Mouse (Mus musculus) MEL (cell line): Measurements from ENCODE around the gene Rnf10. TPM values are rescaled to one million over a fixed set of nuclear protein-coding genes. Genes with fewer than 3 reads are reported as not detected.
A peak's percentile ranks its signal among the peaks of the same experiment; 100 is the strongest.

Experiments used
- DNase-seq: peaks from one replicate; pipeline ENCODE4 v3.0.0; 2011; ENCODE audit warnings: low read depth, low spot score
- H3K27ac ChIP-seq: 2 replicates; pipeline ENCODE4 v1.5.1; 2012; ENCODE audit warnings: low read depth, mild to moderate bottlenecking, control low read depth, low read length, moderate library complexity; ENCODE audit not compliant: control insufficient read depth
- H3K27me3 ChIP-seq, 2 experiments: fragments of 150-350 bp in 1 of 2; sonication (generic) in 1 of 2; 2 replicates each; pipeline ENCODE4 v1.6.1; 2012; ENCODE audit warnings: low read length in 2 of 2, mild to moderate bottlenecking in 2 of 2, improper control_type of control experiment in 1 of 2, moderate library complexity in 1 of 2; ENCODE audit not compliant: insufficient read depth in 2 of 2, control insufficient read depth in 1 of 2
- H3K36me3 ChIP-seq, 2 experiments: 2 replicates each; pipeline ENCODE4 v1.6.1; 2012 to 2014; ENCODE audit warnings: low read length in 2 of 2, improper control_type of control experiment in 1 of 2, inconsistent platforms in 1 of 2, mild to moderate bottlenecking in 1 of 2; ENCODE audit not compliant: insufficient read depth in 2 of 2, control insufficient read depth in 1 of 2
- H3K4me1 ChIP-seq, 2 experiments: fragments of 150-350 bp in 1 of 2; sonication (generic) in 1 of 2; 2 replicates each; pipeline ENCODE4 v1.6.1; 2012; ENCODE audit warnings: low read length in 2 of 2, improper control_type of control experiment in 1 of 2, mild to moderate bottlenecking in 1 of 2; ENCODE audit not compliant: insufficient read depth in 2 of 2, control insufficient read depth in 1 of 2
- H3K4me3 ChIP-seq, 2 experiments: fragments of 150-350 bp in 1 of 2; sonication (generic) in 1 of 2; 2 replicates each; pipeline ENCODE4 v1.5.1; 2012; ENCODE audit warnings: low read depth in 2 of 2, low read length in 2 of 2, mild to moderate bottlenecking in 2 of 2, moderate library complexity in 2 of 2, control low read depth in 1 of 2, improper control_type of control experiment in 1 of 2; ENCODE audit not compliant: control insufficient read depth in 1 of 2, insufficient read depth in 1 of 2
- H3K79me2 ChIP-seq: 2 replicates; pipeline ENCODE4 v1.6.1; 2012; ENCODE audit warnings: mild to moderate bottlenecking, low read length, moderate library complexity; ENCODE audit not compliant: control insufficient read depth, poor library complexity, insufficient read depth
- H3K9ac ChIP-seq: 2 replicates; pipeline ENCODE4 v1.6.1; 2012; ENCODE audit warnings: low read depth, mild to moderate bottlenecking, control low read depth, low read length, moderate library complexity; ENCODE audit not compliant: control insufficient read depth, poor library complexity, severe bottlenecking
- H3K9me3 ChIP-seq: fragments of 150-350 bp; sonication (generic); replicated peaks from 2 replicates; pipeline ENCODE4 v1.6.1; 2012; ENCODE audit warnings: mild to moderate bottlenecking, low read length, improper control_type of control experiment, moderate library complexity; ENCODE audit not compliant: insufficient read depth
- BHLHE40 ChIP-seq: IDR thresholded peaks from 2 replicates; pipeline ENCODE4 v1.6.1; 2012; ENCODE audit warnings: low read depth, mild to moderate bottlenecking, inconsistent platforms, low read length, improper control_type of control experiment, borderline replicate concordance
- CHD1 ChIP-seq: IDR thresholded peaks from 2 replicates; pipeline ENCODE4 v1.6.1; 2012; ENCODE audit warnings: low read depth, mild to moderate bottlenecking, inconsistent platforms, low read length, improper control_type of control experiment
- CTCF ChIP-seq, 3 experiments: IDR thresholded peaks in 2 of 3; conservative IDR thresholded peaks in 1 of 3; 2 replicates each; pipeline ENCODE4 v1.5.1; 2011 to 2012; ENCODE audit warnings: low read length in 3 of 3, low read depth in 2 of 3, mild to moderate bottlenecking in 2 of 3, improper control_type of control experiment in 1 of 3, inconsistent platforms in 1 of 3, mixed read lengths in 1 of 3, moderate library complexity in 1 of 3; ENCODE audit not compliant: control insufficient read depth in 1 of 3, insufficient read depth in 1 of 3, poor library complexity in 1 of 3, severe bottlenecking in 1 of 3
- E2F4 ChIP-seq: IDR thresholded peaks from 2 replicates; pipeline ENCODE4 v1.6.1; 2011; ENCODE audit warnings: low read depth, low read length, improper control_type of control experiment, borderline replicate concordance
- EP300 ChIP-seq, 2 experiments: IDR thresholded peaks; 2 replicates each; pipeline ENCODE4 v1.6.1; 2011; ENCODE audit warnings: improper control_type of control experiment in 2 of 2, low read length in 2 of 2, low read depth in 1 of 2, mild to moderate bottlenecking in 1 of 2
- ETS1 ChIP-seq: IDR thresholded peaks from 2 replicates; pipeline ENCODE4 v1.6.1; 2012; ENCODE audit warnings: low read depth, mild to moderate bottlenecking, inconsistent platforms, low read length, improper control_type of control experiment, moderate library complexity
- GABPA ChIP-seq: IDR thresholded peaks from 2 replicates; pipeline ENCODE4 v1.6.1; 2012; ENCODE audit warnings: low read depth, mild to moderate bottlenecking, inconsistent platforms, low read length, improper control_type of control experiment, moderate library complexity
- GATA1 ChIP-seq: IDR thresholded peaks from 2 replicates; pipeline ENCODE4 v1.6.1; 2011; ENCODE audit warnings: low read depth, low read length, improper control_type of control experiment
- HCFC1 ChIP-seq: IDR thresholded peaks from 2 replicates; pipeline ENCODE4 v1.6.1; 2012; ENCODE audit warnings: low read depth, mild to moderate bottlenecking, inconsistent platforms, low read length, improper control_type of control experiment, moderate library complexity
- JUND ChIP-seq: IDR thresholded peaks from 2 replicates; pipeline ENCODE4 v1.6.1; 2011; ENCODE audit warnings: low read depth, mild to moderate bottlenecking, improper control_type of control experiment, low read length
- KAT2A ChIP-seq: conservative IDR thresholded peaks from 2 replicates; pipeline ENCODE4 v1.6.1; 2012; ENCODE audit warnings: low read depth, low read length, improper control_type of control experiment, inconsistent platforms
- MAFK ChIP-seq: IDR thresholded peaks from 2 replicates; pipeline ENCODE4 v1.6.1; 2011; ENCODE audit warnings: low read depth, mild to moderate bottlenecking, low read length, improper control_type of control experiment, borderline replicate concordance
- MAZ ChIP-seq: IDR thresholded peaks from 2 replicates; pipeline ENCODE4 v1.6.1; 2012; ENCODE audit warnings: low read depth, mild to moderate bottlenecking, inconsistent platforms, low read length, improper control_type of control experiment
- MEF2A ChIP-seq: IDR thresholded peaks from 2 replicates; pipeline ENCODE4 v1.6.1; 2014; ENCODE audit warnings: low read depth, mild to moderate bottlenecking, inconsistent platforms, low read length, improper control_type of control experiment; ENCODE audit not compliant: poor library complexity, insufficient replicate concordance, severe bottlenecking; ENCODE audit errors: extremely low read depth
- MXI1 ChIP-seq: IDR thresholded peaks from 2 replicates; pipeline ENCODE4 v1.6.1; 2011; ENCODE audit warnings: mild to moderate bottlenecking, low read depth, low read length, improper control_type of control experiment
- MYB ChIP-seq: IDR thresholded peaks from 2 replicates; pipeline ENCODE4 v1.6.1; 2011; ENCODE audit warnings: mild to moderate bottlenecking, low read depth, low read length, improper control_type of control experiment
- POLR2AphosphoS2 ChIP-seq: IDR thresholded peaks from 2 replicates; pipeline ENCODE4 v1.6.1; 2011; ENCODE audit warnings: low read length, improper control_type of control experiment
- POLR2AphosphoS5 ChIP-seq: IDR thresholded peaks from 2 replicates; pipeline ENCODE4 v1.6.1; 2012; ENCODE audit warnings: low read depth, borderline replicate concordance, mild to moderate bottlenecking, inconsistent platforms, low read length, moderate library complexity, mixed read lengths
- RAD21 ChIP-seq: IDR thresholded peaks from 2 replicates; pipeline ENCODE4 v1.6.1; 2011; ENCODE audit warnings: mild to moderate bottlenecking, low read depth, low read length, improper control_type of control experiment
- RCOR1 ChIP-seq: IDR thresholded peaks from 2 replicates; pipeline ENCODE4 v1.6.1; 2012; ENCODE audit warnings: low read depth, mild to moderate bottlenecking, inconsistent platforms, low read length, improper control_type of control experiment
- SMC3 ChIP-seq: IDR thresholded peaks from 2 replicates; pipeline ENCODE4 v1.6.1; 2011; ENCODE audit warnings: low read depth, low read length, improper control_type of control experiment
- TAL1 ChIP-seq: IDR thresholded peaks from 2 replicates; pipeline ENCODE4 v1.6.1; 2012; ENCODE audit warnings: mild to moderate bottlenecking, inconsistent platforms, low read length, moderate library complexity, mixed read lengths
- TCF12 ChIP-seq: IDR thresholded peaks from 2 replicates; pipeline ENCODE4 v1.6.1; 2014; ENCODE audit warnings: low read depth, mild to moderate bottlenecking, inconsistent platforms, low read length, improper control_type of control experiment, moderate library complexity
- USF2 ChIP-seq, 2 experiments: IDR thresholded peaks; 2 replicates each; pipeline ENCODE4 v1.6.1; 2011 to 2012; ENCODE audit warnings: improper control_type of control experiment in 2 of 2, low read length in 2 of 2, borderline replicate concordance in 1 of 2, inconsistent platforms in 1 of 2, low read depth in 1 of 2, mild to moderate bottlenecking in 1 of 2; ENCODE audit not compliant: insufficient read depth in 1 of 2
- ZC3H11A ChIP-seq: IDR thresholded peaks from 2 replicates; pipeline ENCODE4 v1.6.1; 2012; ENCODE audit warnings: low read depth, mild to moderate bottlenecking, inconsistent platforms, low read length, improper control_type of control experiment
- polyA plus RNA-seq, 2 experiments: library from polyadenylated mRNA; stranded (reverse) in 1 of 2; unstranded in 1 of 2; fragments of >175 nt in 1 of 2; fragments of >200 nt in 1 of 2; gene quantifications; 2 replicates each; pipeline versions ENCODE4 v1.2.1 to v1.2.4; 2012; ENCODE audit warnings: low replicate concordance in 2 of 2, low read depth in 1 of 2; ENCODE audit not compliant: insufficient read length in 2 of 2, insufficient read depth in 1 of 2, missing spikeins in 1 of 2
- total RNA-seq: library from RNA; depleted of rRNA; stranded (reverse); fragments of 300-350 nt; gene quantifications from 2 replicates; pipeline ENCODE4 v1.2.3, GENCODE M21; 2012

Rnf10 gene
- total and polyA plus RNA-seq, 3 experiments: 44.4 to 254 (median 165) TPM

DNA sequence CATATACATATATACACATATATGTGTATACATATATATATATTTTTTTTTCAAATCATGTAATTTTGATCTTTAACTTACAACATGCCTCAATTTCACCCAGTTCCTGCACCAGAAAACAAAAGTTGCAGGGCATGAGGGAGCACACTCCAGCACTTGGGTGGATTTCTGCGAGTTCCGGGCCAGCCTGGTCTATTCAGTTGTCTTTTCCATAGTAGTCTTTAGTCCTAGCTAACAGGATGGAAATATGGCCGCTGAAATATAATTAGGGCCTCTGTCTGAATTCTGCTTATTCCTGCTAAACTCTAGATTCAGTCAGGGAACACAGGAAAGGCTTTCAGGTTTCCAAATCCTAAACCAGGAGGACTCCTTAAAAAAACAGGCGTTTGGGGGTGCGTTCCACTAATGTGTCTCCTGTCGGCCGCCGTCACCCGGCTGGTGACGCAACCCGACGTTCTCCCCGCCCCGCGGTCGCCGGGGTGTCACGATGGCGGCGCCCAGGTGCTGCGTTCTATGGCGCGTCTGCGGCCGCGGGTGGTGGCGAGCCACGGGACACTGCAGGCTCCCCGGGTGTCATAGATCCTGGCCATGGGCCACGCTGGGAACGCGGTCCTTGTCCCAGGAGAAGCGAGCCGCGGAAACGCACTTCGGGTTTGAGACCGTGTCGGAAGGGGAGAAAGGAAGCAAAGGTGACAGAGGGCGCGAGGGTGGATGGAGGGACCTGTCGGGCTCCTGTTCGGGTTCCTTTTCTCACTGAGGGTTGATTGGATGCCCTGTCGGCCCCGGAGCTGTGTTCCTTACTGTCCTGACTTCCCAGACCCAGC lies 6.7 kb upstream of the Rnf10 start, which contains the start of gene Coq5 (continued):
- TF ChIP-seq KAT2A: no peak; the same call in 1 of the 2 replicates
- no peak for TF ChIP-seq RAD21
- peak; percentile 90 for TF ChIP-seq HCFC1
- no peak for TF ChIP-seq CTCF (IDR thresholded peaks at IDR 0.05 in 2 of 3, conservative IDR thresholded peaks at IDR 0.05 in 1 of 3; ENCODE audit: control insufficient read depth in 1 of 3, insufficient read depth in 1 of 3, low read depth in 2 of 3, low read length in 3 of 3, poor library complexity in 1 of 3, severe bottlenecking in 1 of 3)
- no peak for TF ChIP-seq JUND
- TF ChIP-seq TAL1: no peak
- TF ChIP-seq E2F4: no peak
- no peak for TF ChIP-seq ZC3H11A
- TF ChIP-seq MXI1: peak; percentile 94
- no peak for TF ChIP-seq SMC3
- TF ChIP-seq MAZ: peak; percentile 56; the same call in 1 of the 2 replicates
- no peak for TF ChIP-seq MAFK
- TF ChIP-seq ETS1: peak; percentile 37; the same call in 1 of the 2 replicates

DNA sequence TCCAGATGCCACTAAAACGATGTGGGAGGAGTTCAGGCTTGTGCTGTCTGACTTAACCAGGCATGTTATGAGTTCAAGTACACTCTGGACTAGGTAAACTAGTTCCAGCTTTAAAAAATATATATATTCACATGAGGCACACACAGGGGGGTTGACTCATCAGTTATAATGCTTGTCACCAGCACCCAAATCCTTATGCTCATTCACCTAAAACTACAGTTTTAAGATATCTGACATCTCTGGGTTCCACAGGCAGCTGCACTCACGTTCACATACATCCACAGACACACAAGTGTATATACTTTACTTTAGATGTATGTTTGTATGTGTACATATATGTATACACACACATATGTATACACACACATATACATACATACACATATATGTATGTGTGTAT lies 6.1 kb upstream of the Rnf10 start:
- peaks cover 0 to 25% of the 10 kb centered on the region in 2 experiments; a peak in 2 of 4 replicates for H3K36me3 ChIP-seq
- TF ChIP-seq ZC3H11A (no peak), ETS1 (peak; percentile 55; the same call in 1 of the 2 replicates), POLR2AphosphoS5 (no peak), GABPA (no peak), EP300 (IDR thresholded peaks at IDR 0.05; ENCODE audit: low read depth in 1 of 2, low read length in 2 of 2) (peak; percentile 51 to 55), TCF12 (peak; percentile 53), CHD1 (no peak), USF2 (IDR thresholded peaks at IDR 0.05; ENCODE audit: borderline replicate concordance in 1 of 2, insufficient read depth in 1 of 2, low read depth in 1 of 2, low read length in 2 of 2) (no peak), MXI1 (no peak), BHLHE40 (peak; percentile 72), RCOR1 (0 out of 2 replicates have a peak, but pooled peaks have one; percentile 17), MYB (no peak), MEF2A (no peak), GATA1 (peak; percentile 37; the same call in 1 of the 2 replicates), POLR2AphosphoS2 (no peak)
- no peak overlapping the region for H3K9ac ChIP-seq
- DNase-seq: peak; percentile 67
- no peaks in the 10 kb centered on the region for H3K27me3 ChIP-seq
- peaks cover 24% of the 10 kb centered on the region for H3K79me2 ChIP-seq
- no peaks in the 10 kb centered on the region for H3K9me3 ChIP-seq
- H3K4me1 ChIP-seq: peaks cover 14 to 15% of the 10 kb centered on the region in 2 experiments; a peak in 3 of 4 replicates
- H3K27ac ChIP-seq: peak overlapping the region; percentile 61
- H3K4me3 ChIP-seq: no peak overlapping the region
